ENCODE assay signal across 22 mouse cellular contexts in the genomic region with DNA sequence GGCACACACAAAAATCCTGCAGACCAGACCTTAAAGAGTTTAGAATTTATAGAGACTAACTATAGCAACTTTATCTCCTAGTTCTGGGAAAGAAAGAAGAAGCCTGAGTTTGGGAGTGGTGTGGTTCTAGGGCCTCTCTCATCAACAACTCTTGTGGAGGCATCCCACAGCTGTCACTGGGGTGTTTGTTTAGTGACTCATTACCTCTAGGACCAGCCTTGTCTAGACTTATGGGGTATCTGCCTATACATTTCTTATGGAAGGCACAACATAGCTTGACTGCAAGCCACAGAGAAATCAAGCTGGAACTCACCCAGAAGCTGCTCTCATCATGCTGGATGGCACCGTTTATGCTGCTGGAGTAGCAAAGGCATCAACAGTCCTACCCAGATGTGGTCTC.
"Had no signal": no experiment of that assay in that cellular context is flagged by ENCODE, and none has a peak within 500 bp of the region (broad histone marks: within the 10 kb centered on the region; RNA-seq: fewer than 3 reads in every experiment).

No protein-coding gene starts in this region.

- H3K4me1 ChIP-seq: heart, embryonic 10.5 days; heart, embryonic 15.5 days; limb, embryonic 10.5 days; limb, embryonic 12.5 days; liver, embryonic 13.5 days had no signal

- H3K27ac ChIP-seq: heart, embryonic 10.5 days; heart, embryonic 13.5 days; heart, embryonic 15.5 days; hindbrain, embryonic 13.5 days; hindbrain, embryonic 15.5 days; hindbrain, postnatal 0 days; layer of hippocampus, adult 2 months; left cerebral cortex, adult 2 months; limb, embryonic 10.5 days; limb, embryonic 12.5 days; liver, embryonic 13.5 days had no signal

- H3K27me3 ChIP-seq: heart, embryonic 13.5 days; heart, embryonic 15.5 days; hindbrain, embryonic 13.5 days; hindbrain, embryonic 15.5 days; limb, embryonic 12.5 days; liver, embryonic 13.5 days had no signal

- H3K36me3 ChIP-seq: heart, embryonic 10.5 days; heart, embryonic 13.5 days; heart, embryonic 15.5 days; hindbrain, embryonic 13.5 days; hindbrain, embryonic 15.5 days; limb, embryonic 10.5 days; limb, embryonic 12.5 days; liver, embryonic 13.5 days had no signal

- H3K4me3 ChIP-seq: heart, embryonic 10.5 days; heart, embryonic 13.5 days; heart, embryonic 15.5 days; hindbrain, embryonic 13.5 days; hindbrain, embryonic 15.5 days; layer of hippocampus, adult 2 months; left cerebral cortex, adult 2 months; limb, embryonic 10.5 days; limb, embryonic 12.5 days; liver, embryonic 13.5 days had no signal

- DNase-seq: gastrocnemius, postnatal 14 days; gastrocnemius, postnatal 36 days; heart, adult 18-20 months; heart, postnatal 14 days; heart, postnatal 36 days; kidney, adult 11 months; kidney, adult 2 months; kidney, postnatal 10 days; kidney, postnatal 25 days; kidney, postnatal 4 days; liver; liver, embryonic 13.5 days had no signal
